Mouse (Mus musculus): ENCODE results near the gene Atp4a. TPM values are rescaled to one million over a fixed set of nuclear protein-coding genes. Genes with fewer than 3 reads are reported as not detected.
"Not testable (repeated sequence)": the region's sequence is repeated elsewhere in the genome, so short reads cannot be mapped to it uniquely, and the experiment has no call there.

The Atp4a gene
- polyA plus RNA-seq, 1 experiment from 2014 or later: 0.37 TPM

GRCm38 (mm10) chr7:30730064-30730722, 18.2 kb downstream of the Atp4a start:
- not testable (repeated sequence) for ATAC-seq (replicated peaks; ENCODE audit: insufficient number of reproducible peaks, insufficient read depth, low FRiP score, low read depth); H3K9me3 ChIP-seq (replicated peaks); H3K27me3 ChIP-seq
- Histone ChIP-seq H3K9ac (peak overlapping the region; percentile 79), H3K36me3 (peaks cover 12% of the 10 kb centered on the region), H3K4me3 (peak overlapping the region; percentile 67), H3K4me1 (replicated peaks) (peaks cover 18% of the 10 kb centered on the region), H3K27ac (peak overlapping the region; percentile 92), H3K4me2 (peak overlapping the region; percentile 82)
- WGBS: 14% methylated on average over 22 of the region's 22 CpGs

- Histone ChIP-seq H3K9me3 (replicated peaks) (no peaks in the 10 kb centered on the region), H3K27ac (no peak overlapping the region), H3K4me3 (no peak overlapping the region), H3K4me1 (replicated peaks) (no peaks in the 10 kb centered on the region), H3K27me3 (no peaks in the 10 kb centered on the region), H3K9ac (no peak overlapping the region), H3K36me3 (peaks cover 11% of the 10 kb centered on the region), H3K4me2 (no peak overlapping the region)
- ATAC-seq (replicated peaks; ENCODE audit: insufficient number of reproducible peaks, insufficient read depth, low FRiP score, low read depth): no peak
- 84% methylated on average over 3 of the region's 3 CpGs for WGBS
Measured at GRCm38 (mm10) chr7:30736211-30736610, 24.2 kb downstream of the Atp4a start.

GRCm38 (mm10) chr7:30742570-30742969, 30.6 kb downstream of the Atp4a start:
- not testable (repeated sequence) for H3K9ac ChIP-seq; H3K4me1 ChIP-seq (replicated peaks); H3K27ac ChIP-seq; H3K4me2 ChIP-seq; H3K36me3 ChIP-seq; ATAC-seq (replicated peaks; ENCODE audit: insufficient number of reproducible peaks, insufficient read depth, low FRiP score, low read depth); H3K4me3 ChIP-seq; H3K9me3 ChIP-seq (replicated peaks); H3K27me3 ChIP-seq
- WGBS: 75% methylated on average over 2 of the region's 2 CpGs

- H3K4me1 ChIP-seq (replicated peaks); ATAC-seq (replicated peaks; ENCODE audit: insufficient number of reproducible peaks, insufficient read depth, low FRiP score, low read depth); H3K4me2 ChIP-seq; H3K9ac ChIP-seq; H3K27me3 ChIP-seq; H3K27ac ChIP-seq; H3K36me3 ChIP-seq; H3K4me3 ChIP-seq; H3K9me3 ChIP-seq (replicated peaks): not testable (repeated sequence)
- WGBS: 79% methylated on average over 1 of the region's 4 CpGs
Measured at GRCm38 (mm10) chr7:30743617-30744016, 31.6 kb downstream of the Atp4a start, which contains the start of gene Gapdhs. Gene Gapdhs (minus strand): TSS chr7:30743681.

- ATAC-seq (replicated peaks; ENCODE audit: insufficient number of reproducible peaks, insufficient read depth, low FRiP score, low read depth): 0 out of 2 replicates have a peak, but pooled peaks have one; percentile 41
- no peak overlapping the region for H3K9ac ChIP-seq
Measured at GRCm38 (mm10) chr7:30744022-30744598, 32.1 kb downstream of the Atp4a start.

GRCm38 (mm10) chr7:30747525-30748204, 35.7 kb downstream of the Atp4a start:
- H3K36me3 ChIP-seq: no peaks in the 10 kb centered on the region
- WGBS: 80% methylated on average over 7 of the region's 7 CpGs
- peaks cover 9% of the 10 kb centered on the region for H3K4me1 ChIP-seq (replicated peaks)

More at GRCm38 (mm10) chr7:30744022-30744598, 32.1 kb downstream of the Atp4a start:
- H3K4me2 ChIP-seq: no peak overlapping the region
- peaks cover 9% of the 10 kb centered on the region for H3K4me1 ChIP-seq (replicated peaks)
- H3K36me3 ChIP-seq: no peaks in the 10 kb centered on the region
- H3K4me3 ChIP-seq: no peak overlapping the region
- WGBS: 22% methylated on average over 4 of the region's 4 CpGs
- no peak overlapping the region for H3K27ac ChIP-seq
- no peaks in the 10 kb centered on the region for H3K9me3 ChIP-seq (replicated peaks)
- no peaks in the 10 kb centered on the region for H3K27me3 ChIP-seq

GRCm38 (mm10) chr7:30749824-30750606, 38.0 kb downstream of the Atp4a start:
- Histone ChIP-seq H3K36me3 (peaks cover 4% of the 10 kb centered on the region), H3K4me3 (no peak overlapping the region), H3K27me3 (no peaks in the 10 kb centered on the region), H3K9ac (no peak overlapping the region), H3K9me3 (replicated peaks) (peaks cover 5% of the 10 kb centered on the region), H3K4me2 (no peak overlapping the region), H3K27ac (no peak overlapping the region), H3K4me1 (replicated peaks) (no peaks in the 10 kb centered on the region)
- ATAC-seq (replicated peaks; ENCODE audit: insufficient number of reproducible peaks, insufficient read depth, low FRiP score, low read depth): no peak
- 71% methylated on average over 13 of the region's 13 CpGs for WGBS

More at GRCm38 (mm10) chr7:30747525-30748204, 35.7 kb downstream of the Atp4a start:
- Histone ChIP-seq H3K9me3 (replicated peaks) (no peaks in the 10 kb centered on the region), H3K4me3 (no peak overlapping the region), H3K27ac (no peak overlapping the region), H3K4me2 (no peak overlapping the region), H3K27me3 (no peaks in the 10 kb centered on the region), H3K9ac (no peak overlapping the region)
- no peak for ATAC-seq (replicated peaks; ENCODE audit: insufficient number of reproducible peaks, insufficient read depth, low FRiP score, low read depth)

- Histone ChIP-seq H3K4me1 (replicated peaks) (no peaks in the 10 kb centered on the region), H3K9ac (no peak within 1 kb of the TSS), H3K4me3 (no peak within 1 kb of the TSS), H3K27me3 (no peaks in the 10 kb centered on the region), H3K27ac (no peak within 1 kb of the TSS), H3K36me3 (peaks cover 10% of the 10 kb centered on the region), H3K4me2 (no peak within 1 kb of the TSS), H3K9me3 (replicated peaks) (peaks cover 7% of the 10 kb centered on the region)
- no peak for ATAC-seq (replicated peaks; ENCODE audit: insufficient number of reproducible peaks, insufficient read depth, low FRiP score, low read depth)
- 57% methylated on average over 5 of the region's 5 CpGs for WGBS
Measured at GRCm38 (mm10) chr7:30751086-30751669, 39.2 kb downstream of the Atp4a start, which contains the start of gene Sbsn. Gene Sbsn (plus strand): TSS chr7:30751471.

GRCm38 (mm10) chr7:30757001-30757400, 45.0 kb downstream of the Atp4a start:
- Histone ChIP-seq H3K9me3 (replicated peaks) (peaks cover 7% of the 10 kb centered on the region), H3K36me3 (peaks cover 10% of the 10 kb centered on the region), H3K4me3 (no peak overlapping the region), H3K4me2 (no peak overlapping the region), H3K27me3 (no peaks in the 10 kb centered on the region), H3K4me1 (replicated peaks) (no peaks in the 10 kb centered on the region; the same call in 1 of the 2 replicates), H3K27ac (no peak overlapping the region), H3K9ac (no peak overlapping the region)
- 74% methylated on average over 2 of the region's 3 CpGs for WGBS
- no peak for ATAC-seq (replicated peaks; ENCODE audit: insufficient number of reproducible peaks, insufficient read depth, low FRiP score, low read depth)

- 24% methylated on average over 4 of the region's 4 CpGs for WGBS
- no peak overlapping the region for H3K9ac ChIP-seq
- no peak overlapping the region for H3K4me2 ChIP-seq
- H3K9me3 ChIP-seq (replicated peaks): peaks cover 7% of the 10 kb centered on the region
- no peak overlapping the region for H3K27ac ChIP-seq
- H3K27me3 ChIP-seq: peaks cover under 1% of the 10 kb centered on the region; the same call in 1 of the 2 replicates
- no peaks in the 10 kb centered on the region; the same call in 1 of the 2 replicates for H3K4me1 ChIP-seq (replicated peaks)
- peaks cover 10% of the 10 kb centered on the region for H3K36me3 ChIP-seq
- H3K4me3 ChIP-seq: no peak overlapping the region
- no peak for ATAC-seq (replicated peaks; ENCODE audit: insufficient number of reproducible peaks, insufficient read depth, low FRiP score, low read depth)
Measured at GRCm38 (mm10) chr7:30758853-30759252, 46.8 kb downstream of the Atp4a start.
